Mouse (Mus musculus) retina, postnatal 7 days (tissue): ENCODE results near the gene Tmc4.
"Not testable (repeated sequence)": the region's sequence is repeated elsewhere in the genome, so short reads cannot be mapped to it uniquely, and the experiment has no call there.

Experiments used
- DNase-seq: peaks from one replicate; pipeline ENCODE4 v3.0.0-alpha.2; 2012; ENCODE audit warnings: low read depth, low spot score

The Tmc4 gene

DNA sequence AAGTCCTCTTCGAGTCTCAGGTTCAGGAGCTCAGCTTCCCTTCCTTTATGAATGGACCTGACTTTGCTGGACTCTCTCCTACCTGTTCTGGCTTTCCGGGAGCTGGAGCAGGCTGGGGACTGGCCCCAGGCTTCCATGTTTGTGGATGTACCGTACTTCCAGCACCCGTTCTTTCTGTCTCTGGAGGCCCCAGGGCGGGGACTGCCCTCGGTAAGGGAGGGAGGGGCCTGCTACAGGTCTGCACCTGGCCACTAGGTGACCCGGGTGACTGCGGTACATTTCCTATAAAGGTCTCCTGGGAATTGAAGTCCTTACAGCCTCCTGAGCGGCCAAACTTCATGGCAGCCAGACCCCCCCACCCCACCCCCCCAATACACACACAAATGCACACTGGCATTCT, at the start of gene Tmc4:
TSS of gene Tmc4 (minus strand) at position 212 of the 400 bp plus-strand sequence.
- no peak for DNase-seq

DNA sequence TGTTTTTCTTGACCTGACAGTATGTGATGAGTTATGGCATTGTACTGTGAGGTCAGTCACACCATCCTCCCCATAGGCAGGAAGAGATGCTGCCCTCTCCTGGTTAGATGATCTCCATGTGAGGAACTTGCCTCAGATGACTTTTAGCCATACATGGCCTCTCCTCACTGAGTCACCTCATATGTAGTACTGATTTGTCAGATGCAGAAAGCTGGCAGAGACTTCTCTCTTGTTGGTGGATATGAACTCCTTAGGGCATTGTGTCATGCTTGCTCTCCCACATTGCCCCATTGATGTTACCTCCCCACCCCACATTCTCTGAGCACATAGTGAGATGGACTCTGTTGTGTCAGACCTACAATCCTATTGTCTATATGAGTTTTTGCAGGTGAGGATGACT, 48.1 kb upstream of the Tmc4 start:
- DNase-seq = not testable (repeated sequence)

DNA sequence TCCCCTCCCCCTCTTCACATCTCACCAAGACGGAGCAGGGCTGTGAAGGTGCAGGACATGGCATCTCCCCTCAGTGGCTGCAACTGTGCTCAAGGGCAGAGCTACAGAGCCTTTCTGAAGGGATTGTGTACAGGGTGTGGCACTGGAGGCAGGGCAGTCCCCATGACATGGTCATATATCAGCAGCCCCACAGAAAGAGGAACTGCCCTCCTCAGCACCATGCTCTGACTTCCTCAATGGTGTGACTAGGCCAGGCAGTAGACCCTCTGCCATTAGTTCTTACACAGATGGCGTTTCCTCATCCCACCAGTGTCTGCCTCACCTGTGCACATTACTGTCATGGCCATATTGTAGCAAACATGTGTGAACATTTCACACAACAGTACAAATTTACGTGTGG, 42.9 kb upstream of the Tmc4 start, which contains the start of gene Pirb:
TSS of gene Pirb (minus strand) at position 124 of the 400 bp plus-strand sequence.
- DNase-seq = not testable (repeated sequence)

DNA sequence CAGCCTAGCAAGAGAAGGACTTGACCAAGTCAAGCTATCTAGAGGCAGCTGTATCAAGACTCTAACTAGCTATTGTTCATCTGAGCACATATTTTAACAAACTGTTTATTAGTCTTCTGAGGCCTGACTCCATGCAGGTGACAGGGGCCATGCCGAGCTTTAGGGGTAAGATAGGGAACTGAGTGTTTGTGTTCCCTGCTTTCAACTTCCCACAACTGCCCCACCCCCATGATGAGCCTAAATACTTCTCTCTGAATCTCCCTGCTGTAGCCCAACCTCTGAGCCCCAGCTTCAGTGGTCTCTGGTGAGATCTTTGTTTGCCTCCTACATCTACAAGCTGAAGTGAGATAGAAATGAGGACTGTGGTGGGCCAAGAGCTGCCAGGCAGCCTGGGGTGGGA, 37.9 kb upstream of the Tmc4 start:
- DNase-seq = no peak

DNA sequence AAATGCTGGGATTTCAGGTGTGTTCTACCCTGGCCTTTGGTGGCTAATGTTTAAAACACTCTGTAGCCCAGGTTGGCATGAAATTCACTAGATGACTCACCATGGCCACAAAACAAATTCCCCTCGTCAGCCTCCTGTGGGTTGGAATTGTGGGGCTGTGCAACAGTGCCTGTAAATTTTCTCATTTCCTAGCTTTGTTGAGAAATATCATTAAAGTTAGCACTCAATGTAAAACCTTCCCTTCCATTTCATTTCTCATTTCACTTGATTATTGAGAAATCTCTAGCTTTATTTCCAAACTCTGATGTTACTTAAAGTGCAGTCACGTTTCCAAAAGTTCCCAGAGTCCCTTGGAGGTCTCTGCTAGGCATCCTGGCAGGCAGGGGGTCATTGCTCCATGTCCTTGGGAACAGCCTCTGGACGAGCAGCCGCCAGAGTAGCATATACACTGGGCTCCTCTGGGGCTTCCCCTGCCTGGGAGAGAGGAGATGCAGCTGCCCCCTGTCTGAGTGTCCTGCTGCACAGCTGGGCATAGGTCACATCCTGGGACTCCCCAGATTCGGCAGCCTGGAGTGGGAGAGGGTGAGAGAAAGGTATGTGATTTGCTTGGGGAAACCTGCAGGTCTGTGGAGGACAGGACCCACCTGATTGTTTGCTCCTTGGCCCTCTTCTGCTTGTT, 35.0 kb upstream of the Tmc4 start:
- no peak for DNase-seq

DNA sequence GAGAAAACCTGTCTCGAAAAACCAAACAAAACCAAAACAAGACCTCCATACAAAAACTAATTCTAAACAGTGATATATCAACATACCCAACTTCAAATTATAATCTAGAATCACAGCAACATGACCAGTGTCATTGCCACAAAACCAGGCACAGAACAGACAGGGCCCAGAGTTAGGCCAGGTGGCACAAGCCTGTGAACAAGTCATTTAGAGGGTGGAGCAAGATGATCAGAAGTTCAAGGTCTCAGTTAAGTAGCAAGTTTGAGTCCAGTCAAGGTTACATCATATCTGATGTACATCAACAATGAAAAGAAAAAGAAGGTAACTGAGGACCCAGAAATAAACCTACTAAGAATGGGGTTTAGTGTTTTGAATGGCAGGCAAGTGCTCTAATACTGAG, 31.6 kb upstream of the Tmc4 start:
- no peak for DNase-seq

GRCm38 (mm10) chr7:3708447-3708980, 31.2 kb upstream of the Tmc4 start:
- not testable (repeated sequence) for DNase-seq

GRCm38 (mm10) chr7:3707568-3708413, 30.4 kb upstream of the Tmc4 start:
- no peak for DNase-seq

- DNase-seq = no peak
Observed at GRCm38 (mm10) chr7:3707027-3707426, 29.7 kb upstream of the Tmc4 start.

DNA sequence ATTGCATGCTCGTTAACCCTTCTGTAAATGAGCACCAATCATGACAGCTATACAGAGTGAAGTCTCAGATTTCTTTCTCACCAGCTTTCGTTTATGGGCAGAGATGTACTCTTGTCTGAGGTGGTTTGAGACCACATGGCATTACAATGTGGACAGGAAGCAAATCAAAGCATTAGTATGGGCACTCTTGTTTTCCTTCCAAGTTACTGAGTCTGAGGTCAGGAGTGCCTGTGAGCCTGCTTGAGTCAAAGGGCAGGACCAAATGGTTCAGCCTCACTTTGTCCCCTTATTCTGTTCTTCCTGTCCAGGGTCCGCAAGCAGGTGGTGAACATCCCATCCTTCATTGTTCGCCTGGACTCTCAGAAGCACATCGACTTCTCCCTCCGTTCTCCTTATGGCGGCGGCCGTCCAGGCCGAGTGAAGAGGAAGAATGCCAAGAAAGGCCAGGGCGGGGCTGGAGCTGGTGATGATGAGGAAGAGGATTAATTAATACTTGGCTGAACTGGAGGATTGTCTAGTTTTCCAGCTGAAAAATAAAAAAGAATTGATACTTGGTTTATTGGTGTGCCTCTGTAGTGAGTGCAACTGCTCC, 29.1 kb upstream of the Tmc4 start:
- DNase-seq = no peak

- no peak for DNase-seq
Observed at GRCm38 (mm10) chr7:3705911-3706310, 28.6 kb upstream of the Tmc4 start.

DNA sequence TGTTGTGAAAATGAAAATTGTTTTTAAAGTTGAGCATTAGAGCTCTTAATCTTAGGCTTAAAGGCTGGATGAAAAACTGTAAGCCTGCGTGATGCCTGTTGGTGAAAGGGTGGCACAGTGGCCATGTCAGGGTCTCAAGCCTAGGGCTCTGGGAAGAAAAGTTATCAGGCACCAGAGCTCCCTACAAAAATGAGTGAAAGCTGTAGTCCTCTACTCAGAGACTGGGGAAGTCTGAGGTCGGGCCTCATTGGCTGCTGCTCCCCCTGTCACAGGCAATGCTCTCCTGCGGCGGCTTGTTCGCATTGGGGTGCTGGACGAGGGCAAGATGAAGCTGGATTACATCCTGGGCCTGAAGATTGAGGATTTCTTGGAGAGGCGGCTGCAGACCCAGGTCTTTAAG, 28.1 kb upstream of the Tmc4 start:
- DNase-seq = not testable (repeated sequence)

DNA sequence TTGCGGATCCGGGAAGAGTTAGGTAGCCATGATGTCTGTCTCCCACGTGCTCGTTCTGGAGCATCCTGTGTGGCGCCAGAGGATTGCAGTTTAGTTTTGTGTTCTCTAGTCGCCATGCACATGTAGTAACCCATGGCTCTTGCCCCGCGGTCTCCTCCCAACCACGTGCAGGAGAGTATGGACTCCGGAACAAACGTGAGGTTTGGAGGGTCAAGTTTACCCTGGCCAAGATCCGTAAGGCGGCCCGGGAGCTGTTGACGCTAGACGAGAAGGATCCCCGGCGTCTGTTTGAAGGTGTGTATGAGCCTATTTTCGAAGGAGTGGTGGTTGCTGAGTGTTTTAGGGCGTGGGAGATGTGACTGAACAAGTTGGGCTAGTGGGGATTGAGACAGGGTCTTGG, 27.1 kb upstream of the Tmc4 start:
- DNase-seq = no peak

DNA sequence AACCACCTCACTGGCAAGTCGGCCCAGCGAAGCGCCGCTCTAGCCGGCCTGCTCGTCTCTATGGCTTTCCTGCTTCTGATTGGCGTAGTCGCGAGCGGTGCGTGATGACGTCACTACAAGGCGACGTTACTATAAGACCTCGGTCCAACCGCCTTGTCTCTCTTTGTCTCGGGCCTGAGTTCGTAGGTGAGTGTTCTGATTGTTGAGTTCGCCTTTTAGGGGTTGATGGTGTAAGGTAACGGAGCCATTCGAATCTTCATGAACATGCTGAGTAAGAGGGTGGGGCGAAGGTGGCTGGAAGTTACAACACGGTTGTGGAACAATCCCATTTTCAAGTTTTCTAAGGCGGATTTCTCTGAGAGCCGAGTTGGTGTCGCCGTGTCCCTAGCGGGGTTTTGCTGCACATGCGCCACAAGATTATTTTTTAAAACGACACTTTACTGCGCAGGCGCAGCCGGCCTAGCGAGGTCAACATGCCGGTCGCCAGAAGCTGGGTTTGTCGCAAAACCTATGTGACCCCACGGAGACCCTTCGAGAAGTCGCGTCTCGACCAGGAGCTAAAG, 26.6 kb upstream of the Tmc4 start, which contains the start of gene Rps9:
TSS of gene Rps9 (plus strand) at position 115 of the 563 bp plus-strand sequence.
- DNase-seq = peak; percentile 97

DNA sequence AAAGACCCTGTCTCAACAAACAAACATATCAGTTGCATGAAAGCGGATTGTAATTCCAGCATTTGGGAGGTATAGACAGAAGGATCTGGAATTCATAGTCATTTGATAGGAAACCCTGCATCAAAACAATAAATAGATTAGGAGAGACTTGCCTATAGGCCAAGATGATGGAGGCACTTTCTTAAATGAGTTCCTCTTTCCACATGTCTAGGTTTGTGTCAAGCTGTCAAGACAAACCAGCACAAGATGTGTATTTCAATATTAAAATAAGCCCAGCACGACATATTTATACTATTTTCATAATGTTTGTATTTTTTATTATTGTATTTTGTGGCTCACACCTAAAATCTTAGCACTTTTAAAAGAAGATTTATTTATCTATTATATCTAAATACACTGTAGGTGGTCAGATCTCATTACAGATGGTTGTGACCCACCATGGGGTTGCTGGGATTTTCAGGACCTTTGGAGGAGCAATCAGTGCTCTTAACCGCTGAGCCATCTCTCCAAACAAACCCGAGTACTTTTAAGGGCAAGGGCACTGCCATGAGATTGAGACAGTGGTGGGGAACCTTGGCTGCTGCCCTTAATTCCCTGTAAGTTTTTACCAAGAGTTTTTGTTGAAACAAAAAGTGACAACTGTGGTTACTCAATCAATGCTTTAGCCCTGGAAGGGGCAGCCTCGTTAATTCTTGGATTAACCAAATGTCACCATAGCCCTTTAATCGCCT, 26.0 kb upstream of the Tmc4 start:
- DNase-seq = no peak

DNA sequence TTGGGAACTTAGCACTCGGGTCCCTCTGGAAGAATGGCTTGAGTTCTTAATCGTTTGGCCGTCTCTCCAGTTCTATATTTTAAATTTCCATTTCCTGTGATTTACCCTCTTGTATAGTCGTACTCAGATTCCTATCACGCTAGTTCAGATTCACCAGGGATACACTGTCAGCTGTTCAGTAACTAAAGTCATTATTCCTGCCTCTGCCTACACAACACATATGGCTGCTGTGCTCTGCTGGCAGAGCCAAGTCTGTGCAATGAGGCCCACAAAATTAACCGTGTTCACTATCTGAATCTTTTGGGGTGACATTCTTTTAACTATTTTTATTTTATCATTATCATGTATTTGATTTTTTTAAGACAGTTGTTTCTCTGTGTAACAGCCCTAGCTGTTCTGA, 21.1 kb upstream of the Tmc4 start:
- no peak for DNase-seq

GRCm38 (mm10) chr7:3694949-3695305, 17.6 kb upstream of the Tmc4 start:
- DNase-seq = not testable (repeated sequence)

- peak; percentile 19 for DNase-seq
Observed at GRCm38 (mm10) chr7:3694076-3694948, 17.0 kb upstream of the Tmc4 start.

DNA sequence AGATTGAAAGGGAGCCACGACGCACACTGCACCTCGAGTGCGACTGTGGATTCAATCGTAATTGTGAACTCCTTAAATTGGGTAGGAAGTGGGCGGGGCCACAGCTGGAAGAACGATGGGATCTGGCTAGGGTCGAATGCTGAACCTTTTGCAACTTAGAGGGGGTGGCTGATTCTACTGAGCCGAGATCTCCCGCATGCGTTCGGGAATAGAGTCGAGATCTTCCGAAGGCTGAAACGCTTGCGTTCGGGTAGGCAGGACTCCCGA, 16.4 kb upstream of the Tmc4 start:
- DNase-seq = no peak

- DNase-seq = peak; percentile 94
Observed at GRCm38 (mm10) chr7:3692987-3693808, 15.8 kb upstream of the Tmc4 start, which contains the start of gene Mboat7. Gene Mboat7 (minus strand): TSS chr7:3693523.
